Mouse (Mus musculus) hindbrain, postnatal 0 days (tissue): ENCODE measurements at regions not wholly inside any gene's neighbourhood (a gene's known extent, or its start where the extent isn't known, plus 50 kb on each side); places are given as distances from the start of the nearest gene placed in this dataset.

Experiments used
- ATAC-seq: fragments of 200-750 bp; cut with Nextera tagmentation; 2 replicates; pipeline ENCODE4 v1.8.0; 2017; ENCODE audit warnings: mild to moderate bottlenecking, moderate TSS enrichment, moderate library complexity
- DNase-seq: peaks from one replicate; pipeline ENCODE4 v3.0.0-alpha.2; 2015; ENCODE audit warnings: low spot score
- H3K27ac ChIP-seq: fragments of 300-500 bp; sonication (generic); 2 replicates; pipeline ENCODE4 v1.5.1; 2014; ENCODE audit warnings: mild to moderate bottlenecking
- H3K27me3 ChIP-seq: fragments of 300-500 bp; sonication (generic); 2 replicates; pipeline ENCODE4 v1.6.1; 2014; ENCODE audit warnings: low read length, mixed read lengths; ENCODE audit not compliant: insufficient read depth
- H3K36me3 ChIP-seq: fragments of 300-500 bp; sonication (generic); 2 replicates; pipeline ENCODE4 v1.6.1; 2014; ENCODE audit warnings: low read length, mixed read lengths; ENCODE audit not compliant: insufficient read depth
- H3K4me1 ChIP-seq: fragments of 300-500 bp; sonication (generic); 2 replicates; pipeline ENCODE4 v1.6.1; 2014; ENCODE audit warnings: antibody characterized with exemption, low read length, mixed read lengths; ENCODE audit not compliant: insufficient read depth
- H3K4me2 ChIP-seq: fragments of 300-500 bp; sonication (generic); 2 replicates; pipeline ENCODE4 v1.6.1; 2014; ENCODE audit warnings: low read depth, mild to moderate bottlenecking, low read length, moderate library complexity, mixed read lengths
- H3K4me3 ChIP-seq: fragments of 300-500 bp; sonication (generic); 2 replicates; pipeline ENCODE4 v1.5.1; 2014; ENCODE audit warnings: low read length
- H3K9ac ChIP-seq: fragments of 300-500 bp; sonication (generic); replicated peaks from 2 replicates; pipeline ENCODE4 v1.6.1; 2014; ENCODE audit warnings: mild to moderate bottlenecking, low read length, moderate library complexity, mixed read lengths
- H3K9me3 ChIP-seq: fragments of 300-500 bp; sonication (generic); 2 replicates; pipeline ENCODE4 v1.6.1; 2016; ENCODE audit warnings: low read length, mixed read lengths
- CTCF ChIP-seq: IDR thresholded peaks from 2 replicates; pipeline ENCODE4 v1.5.1; 2016; ENCODE audit warnings: antibody characterized with exemption, control low read depth, low read depth
- WGBS: fragments of 180-500 bp; shearing (Covaris S2); extraction: QIAGEN DNeasy Blood & Tissue Kit; methylation state at CpG from one replicate; pipeline ENCODE4 v1.1.7; 2014; 5-methylcytosine and 5-hydroxymethylcytosine counted together

DNA sequence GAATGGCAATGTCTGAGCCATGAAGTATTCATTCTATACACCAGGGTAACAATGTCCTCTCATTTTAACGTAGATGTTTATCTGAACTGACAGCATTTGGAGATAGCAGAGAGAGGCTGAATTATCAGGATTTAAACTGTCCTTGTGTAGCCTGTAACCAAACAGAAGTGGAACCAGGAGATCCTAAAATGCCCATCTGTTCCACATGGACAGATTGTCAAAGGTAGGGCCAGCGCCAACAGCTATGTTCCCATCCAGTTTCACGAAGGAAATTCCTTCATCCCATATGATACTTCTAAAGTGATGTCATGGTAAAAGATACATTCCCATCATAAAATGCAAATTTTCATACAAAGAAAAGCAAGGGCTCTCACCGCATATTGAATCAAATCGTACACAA lies 627.0 kb downstream of the Adgrl2 start:
- no peak overlapping the region for H3K27ac ChIP-seq
- H3K4me2 ChIP-seq: no peak overlapping the region
- no peaks in the 10 kb centered on the region for H3K27me3 ChIP-seq
- WGBS: 78% methylated on average over 5 of the region's 5 CpGs
- no peak for TF ChIP-seq CTCF
- H3K4me1 ChIP-seq: no peaks in the 10 kb centered on the region; the same call in 1 of the 2 replicates
- ATAC-seq: no peak
- H3K9ac ChIP-seq: no peak overlapping the region
- DNase-seq: no peak
- H3K36me3 ChIP-seq: no peaks in the 10 kb centered on the region
- H3K9me3 ChIP-seq: no peaks in the 10 kb centered on the region
- H3K4me3 ChIP-seq: no peak overlapping the region

DNA sequence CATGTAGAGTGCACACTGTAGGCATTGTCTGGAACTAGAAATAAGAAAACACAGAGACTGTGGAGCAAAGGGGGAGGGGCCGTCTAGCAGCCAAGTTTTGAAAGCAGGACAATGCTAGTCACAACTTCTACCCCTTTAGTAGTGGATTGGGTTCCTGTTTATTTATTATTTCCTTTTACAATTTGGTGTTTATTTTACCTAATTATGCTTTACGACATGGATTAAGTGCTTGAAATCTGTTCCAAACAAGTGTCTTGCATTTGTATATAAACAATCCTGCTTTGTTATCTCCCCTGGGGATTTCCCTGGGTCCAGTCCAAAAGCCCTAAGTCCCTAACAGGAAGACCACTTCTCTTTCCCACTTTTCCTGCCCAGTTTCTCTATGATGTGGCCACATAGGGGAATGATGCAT lies 627.9 kb downstream of the Adgrl2 start:
- Histone ChIP-seq H3K4me3 (no peak overlapping the region), H3K27me3 (no peaks in the 10 kb centered on the region), H3K36me3 (no peaks in the 10 kb centered on the region), H3K4me2 (no peak overlapping the region), H3K27ac (no peak overlapping the region), H3K9ac (no peak overlapping the region), H3K4me1 (no peaks in the 10 kb centered on the region; the same call in 1 of the 2 replicates), H3K9me3 (no peaks in the 10 kb centered on the region)
- no peak for TF ChIP-seq CTCF
- 45% methylated on average over 2 of the region's 2 CpGs for WGBS
- peak; percentile 18 for DNase-seq
- ATAC-seq: no peak

DNA sequence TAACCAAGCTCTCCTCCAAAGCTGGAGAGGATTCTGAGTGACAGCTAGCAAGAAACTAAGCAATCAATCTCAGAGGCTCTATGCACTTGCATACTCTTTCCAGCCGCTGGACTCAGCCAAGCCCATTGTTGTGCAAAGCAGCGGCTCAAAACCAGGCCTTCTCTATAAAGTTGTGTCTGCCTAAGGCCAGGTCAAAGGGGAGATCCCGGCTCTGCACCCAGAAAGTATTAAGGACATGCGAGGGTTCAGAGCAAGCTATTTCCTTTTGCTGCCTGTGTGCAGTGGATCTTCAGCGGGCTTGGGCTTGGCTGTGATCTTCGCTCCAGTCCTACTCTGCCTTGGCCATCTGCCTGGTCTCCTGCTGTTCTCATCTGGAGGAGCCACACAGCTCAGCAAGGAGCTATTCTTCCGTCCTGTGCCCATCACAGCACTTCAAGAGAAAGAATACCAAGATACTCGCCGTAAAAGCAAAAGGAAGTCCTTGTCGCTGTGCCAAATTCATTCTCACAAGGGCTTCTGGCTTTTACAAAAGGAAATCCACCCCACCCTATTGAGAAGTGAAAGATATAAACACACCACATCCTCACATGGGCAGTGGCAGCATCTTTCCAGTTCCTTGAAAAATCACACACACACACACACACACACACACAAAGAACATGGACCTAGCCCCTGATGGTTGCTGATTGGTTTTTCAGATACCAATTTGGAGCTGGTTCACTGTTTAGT lies 646.6 kb downstream of the Adgrl2 start:
- Histone ChIP-seq H3K9me3 (no peaks in the 10 kb centered on the region), H3K27ac (peak overlapping the region; percentile 7; the same call in 1 of the 2 replicates), H3K36me3 (no peaks in the 10 kb centered on the region), H3K4me2 (peak overlapping the region; percentile 43), H3K9ac (0 out of 2 replicates have a peak overlapping the region, but pooled peaks have one; percentile 13), H3K27me3 (no peaks in the 10 kb centered on the region), H3K4me3 (no peak overlapping the region), H3K4me1 (peaks cover 6% of the 10 kb centered on the region; the same call in 1 of the 2 replicates)
- peak; percentile 69 for ATAC-seq
- no peak for TF ChIP-seq CTCF
- DNase-seq: peak; percentile 76
- WGBS: 9% methylated on average over 10 of the region's 10 CpGs

DNA sequence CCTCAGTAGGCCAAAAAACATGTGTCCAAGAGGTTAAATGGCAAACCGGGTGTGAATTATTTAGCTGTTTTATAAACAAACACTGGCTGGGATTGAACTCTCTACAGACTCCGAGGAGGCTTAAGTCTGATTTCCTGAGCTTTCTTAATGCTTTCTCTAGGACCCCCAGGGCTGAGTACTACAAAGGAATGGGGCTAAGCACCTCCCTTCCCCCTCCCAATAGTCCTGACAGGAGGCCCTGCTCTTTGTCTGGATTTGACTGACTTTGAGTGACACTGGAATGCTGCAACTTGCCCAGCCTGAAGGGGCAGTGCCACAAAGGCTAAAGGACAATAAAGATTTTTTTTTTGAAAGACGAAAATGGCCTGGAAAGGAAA lies 647.1 kb downstream of the Adgrl2 start:
- no peak for TF ChIP-seq CTCF
- H3K9me3 ChIP-seq: no peaks in the 10 kb centered on the region
- H3K4me2 ChIP-seq: peak overlapping the region; percentile 43
- H3K4me3 ChIP-seq: no peak overlapping the region
- H3K36me3 ChIP-seq: no peaks in the 10 kb centered on the region
- H3K27me3 ChIP-seq: no peaks in the 10 kb centered on the region
- no peak overlapping the region for H3K9ac ChIP-seq
- DNase-seq (peak; percentile 13), ATAC-seq (no peak)
- peak overlapping the region; percentile 7; the same call in 1 of the 2 replicates for H3K27ac ChIP-seq
- 11% methylated on average over 3 of the region's 3 CpGs for WGBS
- H3K4me1 ChIP-seq: peaks cover 6% of the 10 kb centered on the region; the same call in 1 of the 2 replicates

DNA sequence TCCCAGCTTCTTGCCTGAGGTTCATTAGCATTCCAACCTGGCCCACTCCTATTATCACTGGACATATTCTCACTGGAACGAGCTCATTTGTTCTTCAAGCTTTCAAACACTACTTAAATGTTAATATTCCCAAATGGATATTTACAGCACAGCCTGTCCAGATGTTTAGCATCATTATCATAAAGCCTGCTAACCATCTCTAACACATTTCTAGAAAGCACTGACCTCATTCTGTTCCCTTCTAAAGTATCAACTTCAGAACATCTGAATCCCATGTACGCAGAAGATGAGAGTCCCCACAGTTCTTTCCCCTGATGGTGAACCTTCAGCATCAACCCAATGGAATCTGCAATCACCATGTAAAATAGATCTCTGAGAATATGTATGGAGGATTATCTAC lies 651.1 kb downstream of the Adgrl2 start:
- Histone ChIP-seq H3K27ac (no peak overlapping the region), H3K9ac (no peak overlapping the region), H3K27me3 (no peaks in the 10 kb centered on the region), H3K36me3 (no peaks in the 10 kb centered on the region), H3K4me3 (no peak overlapping the region), H3K4me2 (no peak overlapping the region), H3K4me1 (peaks cover 6% of the 10 kb centered on the region; the same call in 1 of the 2 replicates), H3K9me3 (no peaks in the 10 kb centered on the region)
- DNase-seq: no peak
- no peak for ATAC-seq
- no peak for TF ChIP-seq CTCF
- 82% methylated on average over 2 of the region's 2 CpGs for WGBS

DNA sequence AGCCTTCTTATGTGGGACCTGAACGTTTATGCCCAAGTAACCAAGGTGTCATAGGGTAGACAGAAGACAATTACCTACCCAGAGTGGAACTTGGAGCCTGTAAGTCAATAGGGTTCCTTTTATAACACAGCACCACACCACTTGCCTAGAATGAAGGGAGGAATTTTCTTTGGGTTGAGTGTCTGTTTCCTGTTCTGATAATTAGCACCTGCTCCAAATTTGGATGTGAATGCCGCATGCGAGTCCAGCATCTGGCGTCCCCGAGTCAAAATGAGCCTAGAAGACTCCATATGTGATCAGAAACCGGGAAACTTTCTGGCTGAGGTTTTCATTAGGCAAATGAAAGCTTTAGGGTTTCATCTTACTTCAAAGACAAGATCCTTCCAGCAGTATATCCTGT lies 653.7 kb downstream of the Adgrl2 start:
- Histone ChIP-seq H3K27me3 (no peaks in the 10 kb centered on the region), H3K4me1 (no peaks in the 10 kb centered on the region), H3K36me3 (no peaks in the 10 kb centered on the region), H3K4me3 (no peak overlapping the region), H3K9me3 (no peaks in the 10 kb centered on the region), H3K27ac (no peak overlapping the region), H3K4me2 (no peak overlapping the region), H3K9ac (no peak overlapping the region)
- ATAC-seq (no peak), DNase-seq (no peak)
- 69% methylated on average over 6 of the region's 6 CpGs for WGBS
- TF ChIP-seq CTCF: no peak

DNA sequence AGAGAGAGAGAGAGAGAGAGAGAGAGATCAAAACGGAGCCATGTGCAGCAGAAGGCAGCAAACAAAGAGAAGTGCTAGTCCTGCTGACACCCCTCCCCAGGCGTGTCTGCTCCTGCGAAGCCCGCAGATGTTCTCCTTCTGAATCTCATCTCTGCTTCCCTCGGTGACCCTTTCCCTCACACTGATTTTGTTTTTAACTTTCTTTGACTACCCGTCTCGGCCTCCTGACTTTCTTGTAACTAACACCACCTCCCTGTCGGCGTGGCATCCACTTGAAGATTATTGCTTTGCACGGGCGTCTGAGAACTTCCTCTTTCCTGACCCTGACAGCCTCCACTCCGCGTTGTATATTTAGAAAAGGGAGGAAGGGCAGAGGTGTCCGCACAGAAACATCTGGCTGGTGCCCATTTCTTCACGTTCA lies 654.3 kb downstream of the Adgrl2 start:
- Histone ChIP-seq H3K27ac (no peak overlapping the region), H3K36me3 (no peaks in the 10 kb centered on the region), H3K9ac (no peak overlapping the region), H3K4me2 (no peak overlapping the region), H3K4me3 (no peak overlapping the region), H3K4me1 (no peaks in the 10 kb centered on the region), H3K9me3 (no peaks in the 10 kb centered on the region), H3K27me3 (no peaks in the 10 kb centered on the region)
- DNase-seq (no peak), ATAC-seq (no peak)
- no peak for TF ChIP-seq CTCF
- 71% methylated on average over 15 of the region's 15 CpGs for WGBS
